Mouse (Mus musculus): Measurements from ENCODE around the gene Tbx3. TPM values are rescaled to one million over a fixed set of nuclear protein-coding genes. Genes with fewer than 3 reads are reported as not detected.

The Tbx3 gene
- polyA plus RNA-seq (2014; fragmentation: Nextera tagmentation; extraction: Ambion mirVana): 22.6 and 31.5 TPM in 2 replicates

DNA sequence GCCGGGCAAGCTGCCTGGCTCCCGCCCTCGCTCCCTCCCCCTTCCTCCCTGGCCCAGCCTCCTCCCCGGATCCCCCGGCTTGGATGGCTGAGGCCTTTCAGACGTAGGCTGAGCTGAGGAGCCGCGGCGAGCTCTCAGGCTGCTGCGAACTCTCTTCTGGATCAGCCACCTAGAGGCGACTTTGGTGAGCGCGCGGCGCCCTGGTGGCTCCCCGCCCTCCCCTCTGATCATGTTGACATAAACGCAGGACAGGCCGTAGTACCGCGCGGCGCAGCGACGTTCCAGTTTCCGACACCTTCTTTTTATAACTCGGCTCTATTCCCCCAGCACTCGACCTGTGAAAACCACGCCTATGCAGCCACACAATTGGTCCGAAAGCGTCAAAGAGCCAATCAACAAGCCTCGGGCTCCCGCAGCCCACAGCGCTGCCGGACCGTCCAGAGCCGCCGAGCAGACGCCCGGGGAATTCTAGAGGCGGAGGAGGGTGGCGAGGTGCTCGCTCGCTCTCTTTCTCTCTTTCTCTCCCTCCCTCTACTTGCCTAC is at the start of gene Tbx3:
Tbx3 (plus strand) TSS at position 104 of the 543 bp plus-strand sequence.
- Histone ChIP-seq H3K4me3 (ENCODE audit: low read depth, low read length) (peak within 1 kb of the TSS; percentile 51), H3K4me2 (ENCODE audit: low read depth, low read length) (peak within 1 kb of the TSS; percentile 93), H3K4me1 (ENCODE audit: control insufficient read depth, insufficient read depth, low read length) (peaks cover 15% of the 10 kb centered on the region; the same call in 1 of the 2 replicates), H3K36me3 (ENCODE audit: control insufficient read depth, insufficient read depth, low read length) (peaks cover 9% of the 10 kb centered on the region; the same call in 1 of the 2 replicates), H3K27ac (replicated peaks; ENCODE audit: low read depth, low read length) (peak within 1 kb of the TSS; percentile 98), H3K9ac (ENCODE audit: low read depth, low read length) (peak within 1 kb of the TSS; percentile 90), H3K27me3 (replicated peaks; ENCODE audit: control insufficient read depth, insufficient read depth, low read length) (peaks cover 41% of the 10 kb centered on the region), H3K9me3 (ENCODE audit: control insufficient read depth, low read length) (no peaks in the 10 kb centered on the region)
- peak; percentile 98 for DNase-seq (ENCODE audit: low spot score)
- peak; percentile 95 for ATAC-seq (ENCODE audit: low read depth)
- under 1% methylated on average over 41 of the region's 43 CpGs for WGBS

DNA sequence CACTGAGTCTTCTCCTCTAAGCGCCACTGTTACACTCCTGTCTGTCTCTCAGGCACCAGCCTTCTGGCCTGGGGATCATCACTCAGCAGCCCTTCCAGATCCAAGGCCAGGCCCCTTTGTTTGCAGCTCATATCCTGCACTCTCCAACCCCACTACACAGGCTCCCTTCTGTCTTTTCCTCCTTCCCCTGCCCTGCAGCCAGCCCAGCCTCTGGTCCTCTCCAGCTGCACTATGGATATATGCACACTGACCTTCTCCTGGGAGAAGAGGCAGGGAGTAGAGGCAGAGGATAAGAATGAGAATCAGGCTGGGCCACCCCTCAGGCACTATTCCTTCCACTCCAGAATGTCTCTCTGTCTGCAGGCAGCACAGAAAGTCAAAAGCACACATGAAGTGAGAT is 48.4 kb upstream of the Tbx3 start:
- H3K9me3 ChIP-seq (ENCODE audit: control insufficient read depth, low read length): no peaks in the 10 kb centered on the region
- no peak overlapping the region for H3K4me3 ChIP-seq (ENCODE audit: low read depth, low read length)
- H3K9ac ChIP-seq (ENCODE audit: low read depth, low read length): no peak overlapping the region
- no peak overlapping the region for H3K27ac ChIP-seq (replicated peaks; ENCODE audit: low read depth, low read length)
- no peak for DNase-seq (ENCODE audit: low spot score)
- 25% methylated on average over 1 of the region's 1 CpGs for WGBS
- H3K27me3 ChIP-seq (replicated peaks; ENCODE audit: control insufficient read depth, insufficient read depth, low read length): peaks cover 15% of the 10 kb centered on the region
- no peaks in the 10 kb centered on the region for H3K36me3 ChIP-seq (ENCODE audit: control insufficient read depth, insufficient read depth, low read length)
- H3K4me2 ChIP-seq (ENCODE audit: low read depth, low read length): no peak overlapping the region
- ATAC-seq (ENCODE audit: low read depth): no peak
- H3K4me1 ChIP-seq (ENCODE audit: control insufficient read depth, insufficient read depth, low read length): peaks cover 35% of the 10 kb centered on the region

GRCm38 (mm10) chr5:119624554-119624953 is 45.9 kb upstream of the Tbx3 start:
- H3K4me1 ChIP-seq (ENCODE audit: control insufficient read depth, insufficient read depth, low read length): peaks cover 36% of the 10 kb centered on the region
- ATAC-seq (ENCODE audit: low read depth) (no peak), DNase-seq (ENCODE audit: low spot score) (no peak)
- no peak overlapping the region for H3K9ac ChIP-seq (ENCODE audit: low read depth, low read length)
- H3K36me3 ChIP-seq (ENCODE audit: control insufficient read depth, insufficient read depth, low read length): no peaks in the 10 kb centered on the region
- no peak overlapping the region for H3K27ac ChIP-seq (replicated peaks; ENCODE audit: low read depth, low read length)
- WGBS: 29% methylated on average over 1 of the region's 1 CpGs
- no peak overlapping the region for H3K4me3 ChIP-seq (ENCODE audit: low read depth, low read length)
- H3K9me3 ChIP-seq (ENCODE audit: control insufficient read depth, low read length): no peaks in the 10 kb centered on the region
- no peak overlapping the region for H3K4me2 ChIP-seq (ENCODE audit: low read depth, low read length)
- peaks cover 27% of the 10 kb centered on the region for H3K27me3 ChIP-seq (replicated peaks; ENCODE audit: control insufficient read depth, insufficient read depth, low read length)

DNA sequence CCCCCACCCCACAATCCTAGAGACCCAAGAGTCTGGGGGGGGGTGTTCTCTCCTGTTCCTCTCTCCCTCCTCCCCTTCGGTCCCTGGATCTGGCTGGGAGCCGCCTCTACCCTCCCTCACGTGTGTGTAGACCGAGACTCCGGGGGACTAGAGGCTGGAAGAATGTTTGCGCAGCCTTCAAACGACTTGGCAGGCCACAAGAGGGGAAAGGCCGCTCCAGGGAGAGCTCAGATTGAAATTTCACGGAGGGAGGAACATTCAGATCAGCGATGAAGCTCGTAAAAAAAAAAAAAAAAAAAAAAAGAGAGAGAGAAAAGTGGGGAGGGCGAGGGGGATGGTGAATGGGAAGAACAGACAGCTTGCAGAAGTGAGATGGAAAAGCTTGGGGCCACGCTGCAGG is 44.9 kb upstream of the Tbx3 start:
- WGBS: 2% methylated on average over 13 of the region's 13 CpGs
- no peak overlapping the region for H3K9ac ChIP-seq (ENCODE audit: low read depth, low read length)
- H3K4me2 ChIP-seq (ENCODE audit: low read depth, low read length): peak overlapping the region; percentile 50; the same call in 1 of the 2 replicates

DNA sequence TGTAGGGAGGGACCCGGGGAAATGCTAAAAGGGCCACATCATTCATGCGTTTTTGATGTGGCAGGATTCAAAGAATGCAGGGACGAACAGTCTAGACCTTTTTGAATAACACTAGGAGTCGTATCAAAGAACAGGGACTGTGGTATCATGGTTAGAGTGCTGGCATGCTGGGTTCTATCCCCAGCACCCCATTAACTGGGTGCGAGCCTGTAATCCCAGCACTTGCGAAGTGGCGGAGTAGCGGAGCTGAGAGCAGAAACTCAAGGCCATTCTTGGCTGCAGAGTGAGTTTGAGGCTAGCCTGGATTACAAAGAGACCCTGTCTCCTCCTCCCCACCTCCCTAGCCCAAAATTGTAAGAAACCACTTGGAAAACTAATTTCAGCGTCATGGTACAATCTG is 44.3 kb upstream of the Tbx3 start:
- H3K27ac ChIP-seq (replicated peaks; ENCODE audit: low read depth, low read length): peak overlapping the region; percentile 52; the same call in 1 of the 2 replicates
- H3K9ac ChIP-seq (ENCODE audit: low read depth, low read length): no peak overlapping the region
- H3K9me3 ChIP-seq (ENCODE audit: control insufficient read depth, low read length): no peaks in the 10 kb centered on the region
- H3K36me3 ChIP-seq (ENCODE audit: control insufficient read depth, insufficient read depth, low read length): no peaks in the 10 kb centered on the region
- H3K27me3 ChIP-seq (replicated peaks; ENCODE audit: control insufficient read depth, insufficient read depth, low read length): peaks cover 27% of the 10 kb centered on the region
- DNase-seq (ENCODE audit: low spot score) (peak; percentile 50), ATAC-seq (ENCODE audit: low read depth) (no peak)
- no peak overlapping the region for H3K4me3 ChIP-seq (ENCODE audit: low read depth, low read length)
- H3K4me1 ChIP-seq (ENCODE audit: control insufficient read depth, insufficient read depth, low read length): peaks cover 25% of the 10 kb centered on the region; the same call in 1 of the 2 replicates
- H3K4me2 ChIP-seq (ENCODE audit: low read depth, low read length): peak overlapping the region; percentile 50; the same call in 1 of the 2 replicates
- 19% methylated on average over 9 of the region's 9 CpGs for WGBS

More for the DNA sequence above, 44.9 kb upstream of the Tbx3 start:
- ATAC-seq (ENCODE audit: low read depth) (no peak; the same call in 1 of the 2 replicates), DNase-seq (ENCODE audit: low spot score) (peak; percentile 88)
- H3K4me3 ChIP-seq (ENCODE audit: low read depth, low read length): no peak overlapping the region
- H3K4me1 ChIP-seq (ENCODE audit: control insufficient read depth, insufficient read depth, low read length): peaks cover 25% of the 10 kb centered on the region; the same call in 1 of the 2 replicates
- H3K36me3 ChIP-seq (ENCODE audit: control insufficient read depth, insufficient read depth, low read length): no peaks in the 10 kb centered on the region
- no peaks in the 10 kb centered on the region for H3K9me3 ChIP-seq (ENCODE audit: control insufficient read depth, low read length)
- H3K27ac ChIP-seq (replicated peaks; ENCODE audit: low read depth, low read length): no peak overlapping the region
- peaks cover 27% of the 10 kb centered on the region for H3K27me3 ChIP-seq (replicated peaks; ENCODE audit: control insufficient read depth, insufficient read depth, low read length)

DNA sequence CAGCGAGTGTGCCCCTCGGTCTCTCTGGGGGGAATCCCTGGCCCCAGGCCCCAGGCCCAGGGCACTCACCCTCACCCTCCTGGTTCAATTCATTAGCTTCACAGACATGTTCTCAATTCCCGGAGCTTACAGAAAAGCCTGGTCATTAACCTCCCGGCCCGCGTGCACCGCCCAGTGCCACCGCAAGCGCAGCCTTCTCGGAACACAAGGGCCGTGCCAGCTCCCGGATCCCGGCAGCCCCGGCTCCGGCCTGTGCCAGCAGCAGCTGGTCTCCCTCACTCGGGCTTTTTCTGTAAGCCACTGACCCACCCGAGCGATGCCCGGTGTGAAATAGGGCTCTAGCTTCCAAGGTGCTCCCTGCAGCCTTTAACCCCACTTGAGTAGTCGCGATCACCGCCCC is 43.8 kb upstream of the Tbx3 start:
- H3K4me3 ChIP-seq (ENCODE audit: low read depth, low read length): 0 out of 2 replicates have a peak overlapping the region, but pooled peaks have one; percentile 13

DNA sequence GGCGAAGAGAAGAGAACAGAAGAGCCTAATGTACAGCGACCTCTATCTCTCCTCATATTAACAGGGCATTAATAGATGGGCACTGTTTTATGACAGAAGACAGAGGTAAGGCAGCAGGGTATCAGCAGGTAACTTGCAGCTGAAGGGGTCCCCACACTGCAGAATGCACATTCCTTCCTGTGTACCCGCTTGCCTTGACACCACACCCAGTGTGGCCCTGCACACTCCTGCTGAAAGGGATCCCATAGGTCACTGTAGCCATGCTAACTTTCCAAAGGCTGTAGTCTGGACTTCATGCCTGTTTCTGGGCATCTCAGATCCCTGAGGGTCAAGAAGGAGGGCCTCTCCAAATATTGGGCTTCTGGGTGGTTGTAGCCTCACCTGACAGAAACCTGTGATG is 42.4 kb upstream of the Tbx3 start:
- no peak overlapping the region for H3K27ac ChIP-seq (replicated peaks; ENCODE audit: low read depth, low read length)
- ATAC-seq (ENCODE audit: low read depth): no peak
- no peak overlapping the region for H3K4me3 ChIP-seq (ENCODE audit: low read depth, low read length)
- no peak for DNase-seq (ENCODE audit: low spot score)
- no peaks in the 10 kb centered on the region for H3K36me3 ChIP-seq (ENCODE audit: control insufficient read depth, insufficient read depth, low read length)
- H3K9ac ChIP-seq (ENCODE audit: low read depth, low read length): no peak overlapping the region
- no peak overlapping the region for H3K4me2 ChIP-seq (ENCODE audit: low read depth, low read length)
- peaks cover 27% of the 10 kb centered on the region for H3K27me3 ChIP-seq (replicated peaks; ENCODE audit: control insufficient read depth, insufficient read depth, low read length)
- H3K4me1 ChIP-seq (ENCODE audit: control insufficient read depth, insufficient read depth, low read length): peaks cover 21% of the 10 kb centered on the region; the same call in 1 of the 2 replicates
- WGBS: 82% methylated on average over 3 of the region's 3 CpGs
- no peaks in the 10 kb centered on the region for H3K9me3 ChIP-seq (ENCODE audit: control insufficient read depth, low read length)

More for the DNA sequence above, 43.8 kb upstream of the Tbx3 start:
- DNase-seq (ENCODE audit: low spot score): no peak
- ATAC-seq (ENCODE audit: low read depth): 0 out of 2 replicates have a peak, but pooled peaks have one; percentile 32
- H3K27me3 ChIP-seq (replicated peaks; ENCODE audit: control insufficient read depth, insufficient read depth, low read length): peaks cover 27% of the 10 kb centered on the region
- WGBS: 11% methylated on average over 16 of the region's 22 CpGs
- no peaks in the 10 kb centered on the region for H3K36me3 ChIP-seq (ENCODE audit: control insufficient read depth, insufficient read depth, low read length)
- H3K4me1 ChIP-seq (ENCODE audit: control insufficient read depth, insufficient read depth, low read length): peaks cover 25% of the 10 kb centered on the region; the same call in 1 of the 2 replicates
- peak overlapping the region; percentile 52; the same call in 1 of the 2 replicates for H3K27ac ChIP-seq (replicated peaks; ENCODE audit: low read depth, low read length)
- H3K9ac ChIP-seq (ENCODE audit: low read depth, low read length): 0 out of 2 replicates have a peak overlapping the region, but pooled peaks have one; percentile 27
- H3K9me3 ChIP-seq (ENCODE audit: control insufficient read depth, low read length): no peaks in the 10 kb centered on the region
- peak overlapping the region; percentile 50 for H3K4me2 ChIP-seq (ENCODE audit: low read depth, low read length)

- ATAC-seq (ENCODE audit: low read depth) (no peak), DNase-seq (ENCODE audit: low spot score) (no peak)
- H3K27me3 ChIP-seq (replicated peaks; ENCODE audit: control insufficient read depth, insufficient read depth, low read length): peaks cover 27% of the 10 kb centered on the region
- no peak overlapping the region for H3K9ac ChIP-seq (ENCODE audit: low read depth, low read length)
- no peak overlapping the region for H3K4me3 ChIP-seq (ENCODE audit: low read depth, low read length)
- WGBS: 28% methylated on average over 11 of the region's 12 CpGs
- H3K9me3 ChIP-seq (ENCODE audit: control insufficient read depth, low read length): no peaks in the 10 kb centered on the region
- no peak overlapping the region for H3K27ac ChIP-seq (replicated peaks; ENCODE audit: low read depth, low read length)
- peaks cover 21% of the 10 kb centered on the region; the same call in 1 of the 2 replicates for H3K4me1 ChIP-seq (ENCODE audit: control insufficient read depth, insufficient read depth, low read length)
- no peak overlapping the region for H3K4me2 ChIP-seq (ENCODE audit: low read depth, low read length)
- H3K36me3 ChIP-seq (ENCODE audit: control insufficient read depth, insufficient read depth, low read length): no peaks in the 10 kb centered on the region
Observed at GRCm38 (mm10) chr5:119628746-119629327, 41.6 kb upstream of the Tbx3 start.
